Mouse (Mus musculus): Measurements from ENCODE around the gene Gm21969. TPM values are rescaled to one million over a fixed set of nuclear protein-coding genes. Genes with fewer than 3 reads are reported as not detected.

Gm21969 gene
- polyA plus RNA-seq, 1 experiment from 2014 or later = not detected

DNA sequence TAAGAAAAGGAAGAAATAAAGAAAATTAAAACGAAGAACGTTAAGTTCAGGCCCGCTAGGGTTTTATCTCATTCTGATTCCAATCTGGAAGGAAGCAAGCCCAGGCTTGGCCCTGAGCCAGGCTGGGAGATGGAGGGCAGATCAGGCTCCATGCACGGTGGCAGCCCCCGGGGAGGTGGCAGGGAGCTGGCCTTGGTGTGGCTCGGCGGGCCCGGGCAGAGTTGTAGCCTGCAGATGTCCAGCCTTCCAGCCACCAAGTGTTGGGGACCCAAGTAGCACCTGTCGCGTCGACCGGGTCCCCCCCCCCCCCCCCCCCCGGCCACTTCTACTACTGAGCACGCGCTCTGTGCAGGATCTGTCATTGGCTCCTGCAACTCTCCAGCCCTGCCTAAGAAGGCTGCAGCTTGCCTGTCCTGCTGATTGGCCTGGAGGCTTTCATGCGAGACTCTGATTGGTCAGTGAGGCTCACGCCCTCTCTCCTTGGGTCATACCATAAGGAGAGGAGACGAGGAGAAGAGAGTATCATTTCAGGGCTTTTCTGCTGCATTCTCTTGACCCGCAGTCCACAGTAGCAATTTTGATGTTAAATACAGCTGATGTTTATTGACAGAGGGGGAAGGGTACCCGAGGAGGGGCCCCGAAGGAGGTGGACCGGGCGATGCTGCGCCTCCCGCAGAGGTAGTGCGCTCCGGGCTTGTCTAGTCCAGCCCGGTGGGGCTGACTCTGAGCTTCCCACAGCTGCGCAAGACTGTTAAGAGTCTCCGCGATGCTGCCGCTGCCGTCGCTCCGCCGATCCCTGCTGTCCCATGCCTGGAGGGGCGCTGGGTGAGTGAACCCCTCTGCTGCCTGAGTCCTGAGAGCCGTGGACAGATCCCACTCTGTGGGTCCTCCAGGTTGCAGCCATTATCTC, 19.6 kb downstream of the Gm21969 start, which contains the start of gene Aldh4a1:
TSS of gene Aldh4a1 (plus strand) at position 494 of the 910 bp plus-strand sequence.
- WGBS = under 1% methylated on average over 34 of the region's 38 CpGs
- peak within 1 kb of the TSS; percentile 83 for H3K4me3 ChIP-seq (replicated peaks; ENCODE audit: low read depth, low read length)
- H3K27me3 ChIP-seq (ENCODE audit: insufficient read depth, low read length) = no peaks in the 10 kb centered on the region
- DNase-seq (ENCODE audit: low spot score) (peak; percentile 98), ATAC-seq (replicated peaks; ENCODE audit: low FRiP score, low read depth) (peak; percentile 98)
- no peaks in the 10 kb centered on the region for H3K36me3 ChIP-seq (ENCODE audit: insufficient read depth, low read length)
- no peaks in the 10 kb centered on the region for H3K9me3 ChIP-seq (replicated peaks; ENCODE audit: low read length)
- peak within 1 kb of the TSS; percentile 87 for H3K27ac ChIP-seq
- TF ChIP-seq CTCF (IDR thresholded peaks at IDR 0.05; ENCODE audit: low read depth) = no peak
- H3K4me1 ChIP-seq (replicated peaks; ENCODE audit: insufficient read depth, low read length) = 0 out of 2 replicates have a peak, but pooled peaks cover 7% of the 10 kb centered on the region
- peak within 1 kb of the TSS; percentile 88 for H3K4me2 ChIP-seq (ENCODE audit: low read length)
- H3K9ac ChIP-seq (ENCODE audit: low read depth, low read length) = peak within 1 kb of the TSS; percentile 79

DNA sequence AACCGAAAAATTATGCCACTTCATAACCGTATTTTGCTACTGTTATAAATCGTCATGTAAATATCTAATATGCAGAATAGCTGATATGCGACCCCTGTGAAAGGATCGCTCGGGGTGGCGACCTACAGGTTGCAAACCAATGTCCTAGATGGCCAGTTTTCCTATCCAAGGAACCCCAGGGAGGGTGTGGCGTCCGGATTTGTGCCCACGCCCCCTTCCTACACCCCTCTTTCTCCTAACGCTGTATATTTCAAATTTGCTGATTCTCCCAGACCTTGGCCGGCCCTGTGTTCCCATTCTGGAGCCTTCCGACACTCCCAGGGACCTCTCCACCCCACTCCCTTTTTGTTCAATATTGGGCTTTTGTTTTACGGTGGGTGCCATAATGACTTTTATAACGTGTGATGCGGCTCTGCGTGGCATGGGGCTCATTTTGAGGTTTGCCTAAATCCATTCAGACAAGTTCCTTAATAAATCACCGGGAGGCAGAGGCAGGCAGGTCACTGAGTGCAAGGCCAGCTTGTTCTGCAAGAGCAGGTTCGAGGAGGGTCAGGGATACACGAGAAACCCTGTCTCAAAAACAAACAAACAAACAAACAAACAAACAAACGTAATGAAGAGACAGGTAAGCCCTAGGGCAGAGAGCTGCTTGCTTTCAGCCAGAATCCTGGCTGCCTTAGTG, 20.6 kb downstream of the Gm21969 start:
- Histone ChIP-seq H3K9me3 (replicated peaks; ENCODE audit: low read length) (no peaks in the 10 kb centered on the region), H3K27me3 (ENCODE audit: insufficient read depth, low read length) (no peaks in the 10 kb centered on the region), H3K4me2 (ENCODE audit: low read length) (peak overlapping the region; percentile 88), H3K27ac (peak overlapping the region; percentile 87), H3K36me3 (ENCODE audit: insufficient read depth, low read length) (no peaks in the 10 kb centered on the region), H3K4me3 (replicated peaks; ENCODE audit: low read depth, low read length) (peak overlapping the region; percentile 83), H3K4me1 (replicated peaks; ENCODE audit: insufficient read depth, low read length) (0 out of 2 replicates have a peak, but pooled peaks cover 7% of the 10 kb centered on the region), H3K9ac (ENCODE audit: low read depth, low read length) (peak overlapping the region; percentile 79)
- ATAC-seq (replicated peaks; ENCODE audit: low FRiP score, low read depth) (no peak), DNase-seq (ENCODE audit: low spot score) (no peak)
- WGBS = 8% methylated on average over 21 of the region's 21 CpGs
- no peak for TF ChIP-seq CTCF (IDR thresholded peaks at IDR 0.05; ENCODE audit: low read depth)

DNA sequence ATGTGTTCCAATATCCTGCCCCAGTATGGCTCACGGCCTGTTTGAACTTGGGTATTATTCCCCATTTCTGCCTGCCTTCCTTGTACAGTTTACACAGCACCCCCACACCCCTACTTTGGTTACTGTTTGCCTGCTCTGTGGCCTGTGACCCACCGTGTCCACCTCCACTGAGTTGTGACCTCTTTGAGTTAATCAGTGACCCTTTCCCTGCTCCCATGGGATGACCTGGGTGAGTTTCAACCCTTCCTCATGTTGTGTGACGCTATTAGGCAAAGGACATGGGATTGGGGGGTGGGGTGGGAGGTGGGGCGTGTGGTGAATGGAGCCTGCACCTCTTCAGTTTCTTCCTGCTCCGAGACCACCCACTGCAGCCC, 21.1 kb downstream of the Gm21969 start:
- H3K9ac ChIP-seq (ENCODE audit: low read depth, low read length) = 0 out of 2 replicates have a peak overlapping the region, but pooled peaks have one; percentile 79
- H3K27ac ChIP-seq = peak overlapping the region; percentile 87
- 26% methylated on average over 5 of the region's 5 CpGs for WGBS
- no peaks in the 10 kb centered on the region for H3K36me3 ChIP-seq (ENCODE audit: insufficient read depth, low read length)
- H3K4me3 ChIP-seq (replicated peaks; ENCODE audit: low read depth, low read length) = peak overlapping the region; percentile 83
- ATAC-seq (replicated peaks; ENCODE audit: low FRiP score, low read depth) (peak; percentile 52), DNase-seq (ENCODE audit: low spot score) (no peak)
- no peaks in the 10 kb centered on the region for H3K9me3 ChIP-seq (replicated peaks; ENCODE audit: low read length)
- H3K4me2 ChIP-seq (ENCODE audit: low read length) = peak overlapping the region; percentile 88
- H3K4me1 ChIP-seq (replicated peaks; ENCODE audit: insufficient read depth, low read length) = 0 out of 2 replicates have a peak, but pooled peaks cover 7% of the 10 kb centered on the region
- H3K27me3 ChIP-seq (ENCODE audit: insufficient read depth, low read length) = no peaks in the 10 kb centered on the region
- TF ChIP-seq CTCF (IDR thresholded peaks at IDR 0.05; ENCODE audit: low read depth) = no peak

DNA sequence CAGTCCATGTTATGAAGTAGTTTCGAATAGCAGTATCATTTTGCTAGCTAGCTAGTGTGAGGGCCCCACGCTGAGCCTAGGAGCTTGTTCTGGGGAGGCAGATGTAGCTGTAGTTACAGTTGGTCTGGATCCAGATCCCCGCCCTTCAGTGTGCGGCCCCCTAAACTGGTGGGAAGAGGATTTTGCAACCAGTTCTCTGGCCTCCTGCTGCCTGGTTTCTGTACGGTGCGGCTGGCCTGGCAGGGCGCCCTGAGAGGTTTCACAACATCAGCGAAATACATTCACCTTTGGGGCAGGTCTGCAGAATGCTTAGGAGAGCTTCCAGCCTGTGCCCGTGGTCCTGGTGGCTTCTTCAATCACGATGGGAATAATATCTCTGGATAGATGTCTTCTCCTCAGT, 21.7 kb downstream of the Gm21969 start:
- H3K4me2 ChIP-seq (ENCODE audit: low read length) = peak overlapping the region; percentile 88
- peak overlapping the region; percentile 83 for H3K4me3 ChIP-seq (replicated peaks; ENCODE audit: low read depth, low read length)
- H3K9me3 ChIP-seq (replicated peaks; ENCODE audit: low read length) = no peaks in the 10 kb centered on the region
- H3K27ac ChIP-seq = peak overlapping the region; percentile 87
- DNase-seq (ENCODE audit: low spot score) (no peak), ATAC-seq (replicated peaks; ENCODE audit: low FRiP score, low read depth) (no peak)
- 36% methylated on average over 10 of the region's 10 CpGs for WGBS
- H3K27me3 ChIP-seq (ENCODE audit: insufficient read depth, low read length) = no peaks in the 10 kb centered on the region
- H3K9ac ChIP-seq (ENCODE audit: low read depth, low read length) = 0 out of 2 replicates have a peak overlapping the region, but pooled peaks have one; percentile 79
- H3K4me1 ChIP-seq (replicated peaks; ENCODE audit: insufficient read depth, low read length) = 0 out of 2 replicates have a peak, but pooled peaks cover 7% of the 10 kb centered on the region
- no peaks in the 10 kb centered on the region for H3K36me3 ChIP-seq (ENCODE audit: insufficient read depth, low read length)
- no peak for TF ChIP-seq CTCF (IDR thresholded peaks at IDR 0.05; ENCODE audit: low read depth)

DNA sequence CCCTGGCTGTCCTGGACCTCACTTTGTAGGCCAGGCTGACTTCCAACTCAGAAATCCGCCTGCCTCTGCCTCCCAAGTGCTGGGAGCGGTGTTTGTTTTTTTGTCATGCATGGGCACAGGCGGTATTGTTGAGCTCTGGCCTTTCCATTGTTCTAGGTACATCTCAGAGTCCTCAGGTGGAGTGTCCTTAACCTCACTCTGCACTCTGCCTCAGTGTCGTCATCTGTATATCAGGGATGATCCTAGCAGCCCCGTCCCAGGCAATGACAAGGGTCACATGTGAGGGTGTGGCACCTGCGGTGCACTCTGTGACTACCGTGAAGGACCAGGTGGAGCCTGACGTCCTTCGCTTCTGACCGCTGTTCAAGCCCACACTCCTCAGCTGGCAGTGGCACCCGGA, 24.4 kb downstream of the Gm21969 start:
- H3K4me1 ChIP-seq (replicated peaks; ENCODE audit: insufficient read depth, low read length) = peaks cover 13% of the 10 kb centered on the region
- H3K4me3 ChIP-seq (replicated peaks; ENCODE audit: low read depth, low read length) = no peak overlapping the region
- no peak for DNase-seq (ENCODE audit: low spot score)
- no peak for ATAC-seq (replicated peaks; ENCODE audit: low FRiP score, low read depth)
- H3K4me2 ChIP-seq (ENCODE audit: low read length) = no peak overlapping the region
- no peaks in the 10 kb centered on the region for H3K9me3 ChIP-seq (replicated peaks; ENCODE audit: low read length)
- no peak overlapping the region for H3K27ac ChIP-seq
- H3K27me3 ChIP-seq (ENCODE audit: insufficient read depth, low read length) = no peaks in the 10 kb centered on the region
- no peaks in the 10 kb centered on the region for H3K36me3 ChIP-seq (ENCODE audit: insufficient read depth, low read length)
- TF ChIP-seq CTCF (IDR thresholded peaks at IDR 0.05; ENCODE audit: low read depth) = no peak
- H3K9ac ChIP-seq (ENCODE audit: low read depth, low read length) = no peak overlapping the region
- 94% methylated on average over 11 of the region's 11 CpGs for WGBS

DNA sequence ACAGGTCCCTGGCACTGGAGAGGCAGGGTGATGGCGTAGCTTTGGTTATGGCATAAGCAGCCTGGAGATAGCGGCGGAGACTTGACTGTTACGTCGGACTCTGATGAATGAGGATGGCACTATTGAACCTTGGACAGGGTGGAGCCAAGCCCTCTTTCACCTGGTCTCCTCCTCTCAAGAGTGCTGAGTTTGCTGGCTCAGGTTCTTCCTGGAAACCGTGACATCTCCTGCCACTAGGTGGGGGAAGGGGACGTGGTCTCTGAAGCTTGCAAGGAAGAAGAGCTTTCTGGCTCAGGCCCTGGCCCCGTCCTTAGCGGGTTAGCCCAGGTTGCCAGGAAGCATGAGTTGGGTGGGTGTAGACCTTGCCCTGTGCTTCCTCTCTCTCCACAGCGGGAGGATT, 27.2 kb downstream of the Gm21969 start:
- 65% methylated on average over 10 of the region's 10 CpGs for WGBS
- Histone ChIP-seq H3K9ac (ENCODE audit: low read depth, low read length) (no peak overlapping the region), H3K36me3 (ENCODE audit: insufficient read depth, low read length) (peaks cover 7% of the 10 kb centered on the region; the same call in 1 of the 2 replicates), H3K4me1 (replicated peaks; ENCODE audit: insufficient read depth, low read length) (peaks cover 7% of the 10 kb centered on the region), H3K27ac (no peak overlapping the region), H3K27me3 (ENCODE audit: insufficient read depth, low read length) (no peaks in the 10 kb centered on the region), H3K4me2 (ENCODE audit: low read length) (no peak overlapping the region), H3K9me3 (replicated peaks; ENCODE audit: low read length) (no peaks in the 10 kb centered on the region), H3K4me3 (replicated peaks; ENCODE audit: low read depth, low read length) (no peak overlapping the region)
- DNase-seq (ENCODE audit: low spot score) (no peak), ATAC-seq (replicated peaks; ENCODE audit: low FRiP score, low read depth) (peak; percentile 74)
- peak; percentile 43; the same call in 1 of the 2 replicates for TF ChIP-seq CTCF (IDR thresholded peaks at IDR 0.05; ENCODE audit: low read depth)
